Mouse (Mus musculus) embryonic stem cell, embryonic (primary cell): ENCODE results near the gene Htatip2.

Experiments
- CTCF ChIA-PET, 4 experiments: fragments of 300-600 bp in 2 of 4; fragments of 350-600 bp in 2 of 4; sonication (Branson Sonifier 250); formaldehyde crosslinking; loops; one replicate each; lab custom pipeline; 2022; ENCODE audit warnings: inconsistent platforms in 2 of 4; lab: Charles Lee
- POLR2A ChIA-PET, 4 experiments: fragments of 300-600 bp in 2 of 4; fragments of 350-600 bp in 2 of 4; sonication (Branson Sonifier 250); formaldehyde crosslinking; loops; one replicate each; lab custom pipeline; 2022; ENCODE audit warnings: antibody characterized with exemption in 4 of 4, inconsistent platforms in 1 of 4; lab: Charles Lee

Htatip2 gene

GRCm38 (mm10) chr7:49809562-49809961 lies 50.6 kb downstream of the Htatip2 start:
- ChIA-PET POLR2A (interaction anchor here in 2 of 4 experiments (0.6 to 5.6 kb wide), 5 partner anchors 13 to 127 kb away, joined by 3 to 27 read pairs (median 3); no protein-coding TSS in a partner anchor), CTCF (interaction anchor here in 2 of 4 experiments (0.7 to 1.0 kb wide), 2 partner anchors 22 to 60 kb away, joined by 3 read pairs; no protein-coding TSS in a partner anchor)

DNA sequence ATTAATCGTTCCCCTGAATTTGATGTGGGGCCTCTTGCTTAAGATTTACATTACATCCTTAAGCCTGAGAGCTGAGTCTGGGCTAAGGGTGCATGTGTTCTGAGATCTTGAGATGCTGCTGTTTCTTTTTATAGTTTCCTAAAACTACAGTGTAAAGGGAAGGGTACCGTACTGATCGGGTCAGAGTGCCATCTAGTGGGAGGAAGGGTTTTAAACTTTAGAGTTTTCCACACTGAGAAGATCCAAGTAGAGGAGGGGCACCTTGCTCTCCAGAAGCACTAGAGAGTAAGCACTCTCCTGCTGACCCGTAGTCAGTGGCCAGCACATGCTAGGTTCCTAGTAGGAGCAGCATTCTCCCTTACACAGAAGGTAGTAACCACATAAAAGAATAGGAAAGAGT lies 52.4 kb downstream of the Htatip2 start:
- POLR2A ChIA-PET, result interaction anchor here in 1 of 4 experiments (1.0 kb wide), 1 partner anchor 20 kb away, joined by 3 read pairs; no protein-coding TSS in a partner anchor
- CTCF ChIA-PET, result no interaction called here

- POLR2A ChIA-PET, result interaction anchor here in 1 of 4 experiments (0.8 to 1.2 kb wide), 2 partner anchors 11 to 57 kb away, joined by 3 to 4 read pairs; no protein-coding TSS in a partner anchor
- CTCF ChIA-PET, result no interaction called here
Measured at GRCm38 (mm10) chr7:49819393-49819792, 60.5 kb downstream of the Htatip2 start.

- ChIA-PET POLR2A (interaction anchor here in 1 of 4 experiments (1.0 to 1.6 kb wide), 7 partner anchors 10 to 62 kb away, joined by 3 to 7 read pairs (median 3); no protein-coding TSS in a partner anchor), CTCF (no interaction called here)
Measured at GRCm38 (mm10) chr7:49821370-49821769, 62.5 kb downstream of the Htatip2 start.

GRCm38 (mm10) chr7:49822028-49822427 lies 63.1 kb downstream of the Htatip2 start:
- POLR2A ChIA-PET, result interaction anchor here in 1 of 4 experiments (0.7 to 1.6 kb wide), 7 partner anchors 9 to 63 kb away, joined by 3 to 7 read pairs (median 3); no protein-coding TSS in a partner anchor

More at GRCm38 (mm10) chr7:49822028-49822427, 63.1 kb downstream of the Htatip2 start:
- CTCF ChIA-PET, result no interaction called here
